Mouse (Mus musculus): ENCODE measurements around the gene Prkar2b. TPM values are rescaled to one million over a fixed set of nuclear protein-coding genes. Genes with fewer than 3 reads are reported as not detected.

Prkar2b gene
- polyA plus RNA-seq, 1 experiment, result 16.2 TPM

GRCm38 (mm10) chr12:32045566-32046330 is 15.3 kb downstream of the Prkar2b start:
- Histone ChIP-seq H3K4me2 (ENCODE audit: low read depth) (no peak overlapping the region), H3K36me3 (ENCODE audit: control insufficient read depth, insufficient read depth) (no peaks in the 10 kb centered on the region), H3K4me3 (no peak overlapping the region), H3K27me3 (ENCODE audit: control insufficient read depth, insufficient read depth, insufficient read length) (no peaks in the 10 kb centered on the region), H3ac (ENCODE audit: control insufficient read depth, insufficient read length) (no peak overlapping the region), H3K79me2 (ENCODE audit: control insufficient read depth, insufficient read depth) (peaks cover 36% of the 10 kb centered on the region)
- TF ChIP-seq TCF12 (IDR thresholded peaks at IDR 0.05; ENCODE audit: insufficient read depth, poor library complexity, severe bottlenecking) (no peak), TCF3 (IDR thresholded peaks at IDR 0.05; ENCODE audit: insufficient read length, low read depth) (no peak), MYOD1 (IDR thresholded peaks at IDR 0.05; ENCODE audit: control insufficient read depth in 1 of 3, insufficient read length in 2 of 3, low read depth in 2 of 3) (no peak), POLR2AphosphoS2 (IDR thresholded peaks at IDR 0.05; ENCODE audit: insufficient read length, low read depth) (no peak), MYOG (IDR thresholded peaks at IDR 0.05; ENCODE audit: control insufficient read depth in 1 of 3, insufficient read depth in 1 of 3, insufficient read length in 2 of 3, low read depth in 2 of 3) (no peak)

GRCm38 (mm10) chr12:32044487-32045134 is 16.5 kb downstream of the Prkar2b start:
- peak overlapping the region; percentile 43 for H3K4me2 ChIP-seq (ENCODE audit: low read depth)
- TF ChIP-seq MYOG (IDR thresholded peaks at IDR 0.05; ENCODE audit: control insufficient read depth in 1 of 3, insufficient read depth in 1 of 3, insufficient read length in 2 of 3, low read depth in 2 of 3) (no peak), POLR2A (IDR thresholded peaks at IDR 0.05; ENCODE audit: insufficient read length, low read depth) (no peak), POLR2AphosphoS2 (IDR thresholded peaks at IDR 0.05; ENCODE audit: insufficient read length, low read depth) (no peak), TCF12 (IDR thresholded peaks at IDR 0.05; ENCODE audit: insufficient read depth, poor library complexity, severe bottlenecking) (no peak), CEBPB (IDR thresholded peaks at IDR 0.05; ENCODE audit: insufficient read depth, poor library complexity, severe bottlenecking) (no peak), MYOD1 (IDR thresholded peaks at IDR 0.05; ENCODE audit: control insufficient read depth in 1 of 3, insufficient read length in 2 of 3, low read depth in 2 of 3) (no peak), SRF (IDR thresholded peaks at IDR 0.05; ENCODE audit: control insufficient read depth, insufficient read length, low read depth) (no peak), USF1 (IDR thresholded peaks at IDR 0.05; ENCODE audit: low read depth) (no peak), TCF3 (IDR thresholded peaks at IDR 0.05; ENCODE audit: insufficient read length, low read depth) (no peak), REST (IDR thresholded peaks at IDR 0.05; ENCODE audit: insufficient read depth, insufficient read length) (no peak), MAX (IDR thresholded peaks at IDR 0.05; ENCODE audit: low read depth) (no peak), E2F4 (IDR thresholded peaks at IDR 0.05; ENCODE audit: insufficient read depth) (no peak)
- H3K79me2 ChIP-seq (ENCODE audit: control insufficient read depth, insufficient read depth), result peaks cover 31% of the 10 kb centered on the region
- H3K4me3 ChIP-seq, result no peak overlapping the region
- H3K36me3 ChIP-seq (ENCODE audit: control insufficient read depth, insufficient read depth), result no peaks in the 10 kb centered on the region
- H3K27me3 ChIP-seq (ENCODE audit: control insufficient read depth, insufficient read depth, insufficient read length), result no peaks in the 10 kb centered on the region
- H3ac ChIP-seq (ENCODE audit: control insufficient read depth, insufficient read length), result no peak overlapping the region

GRCm38 (mm10) chr12:32033536-32033935 is 27.6 kb downstream of the Prkar2b start:
- peaks cover 6% of the 10 kb centered on the region for H3K79me2 ChIP-seq (ENCODE audit: control insufficient read depth, insufficient read depth)
- no peaks in the 10 kb centered on the region for H3K27me3 ChIP-seq (ENCODE audit: control insufficient read depth, insufficient read depth, insufficient read length)

GRCm38 (mm10) chr12:32032917-32033316 is 28.2 kb downstream of the Prkar2b start:
- Histone ChIP-seq H3ac (ENCODE audit: control insufficient read depth, insufficient read length) (no peak overlapping the region), H3K4me3 (no peak overlapping the region), H3K27me3 (ENCODE audit: control insufficient read depth, insufficient read depth, insufficient read length) (no peaks in the 10 kb centered on the region), H3K4me2 (ENCODE audit: low read depth) (no peak overlapping the region), H3K36me3 (ENCODE audit: control insufficient read depth, insufficient read depth) (peaks cover 2% of the 10 kb centered on the region), H3K79me2 (ENCODE audit: control insufficient read depth, insufficient read depth) (peaks cover 6% of the 10 kb centered on the region)
- TF ChIP-seq REST (IDR thresholded peaks at IDR 0.05; ENCODE audit: insufficient read depth, insufficient read length) (no peak), MYOD1 (IDR thresholded peaks at IDR 0.05; ENCODE audit: control insufficient read depth in 1 of 3, insufficient read length in 2 of 3, low read depth in 2 of 3) (no peak), USF1 (IDR thresholded peaks at IDR 0.05; ENCODE audit: low read depth) (no peak), E2F4 (IDR thresholded peaks at IDR 0.05; ENCODE audit: insufficient read depth) (no peak), SRF (IDR thresholded peaks at IDR 0.05; ENCODE audit: control insufficient read depth, insufficient read length, low read depth) (no peak), POLR2AphosphoS2 (IDR thresholded peaks at IDR 0.05; ENCODE audit: insufficient read length, low read depth) (no peak), MAX (IDR thresholded peaks at IDR 0.05; ENCODE audit: low read depth) (no peak), TCF12 (IDR thresholded peaks at IDR 0.05; ENCODE audit: insufficient read depth, poor library complexity, severe bottlenecking) (no peak), POLR2A (IDR thresholded peaks at IDR 0.05; ENCODE audit: insufficient read length, low read depth) (no peak), TCF3 (IDR thresholded peaks at IDR 0.05; ENCODE audit: insufficient read length, low read depth) (no peak), MYOG (IDR thresholded peaks at IDR 0.05; ENCODE audit: control insufficient read depth in 1 of 3, insufficient read depth in 1 of 3, insufficient read length in 2 of 3, low read depth in 2 of 3) (no peak), CEBPB (IDR thresholded peaks at IDR 0.05; ENCODE audit: insufficient read depth, poor library complexity, severe bottlenecking) (no peak)

More at GRCm38 (mm10) chr12:32033536-32033935, 27.6 kb downstream of the Prkar2b start:
- Histone ChIP-seq H3ac (ENCODE audit: control insufficient read depth, insufficient read length) (no peak overlapping the region), H3K4me2 (ENCODE audit: low read depth) (no peak overlapping the region), H3K4me3 (no peak overlapping the region), H3K36me3 (ENCODE audit: control insufficient read depth, insufficient read depth) (peaks cover 6% of the 10 kb centered on the region)
- TF ChIP-seq USF1 (IDR thresholded peaks at IDR 0.05; ENCODE audit: low read depth), result no peak
- no peak for TF ChIP-seq CEBPB (IDR thresholded peaks at IDR 0.05; ENCODE audit: insufficient read depth, poor library complexity, severe bottlenecking)
- no peak for TF ChIP-seq REST (IDR thresholded peaks at IDR 0.05; ENCODE audit: insufficient read depth, insufficient read length)
- no peak for TF ChIP-seq MAX (IDR thresholded peaks at IDR 0.05; ENCODE audit: low read depth)
- TF ChIP-seq E2F4 (IDR thresholded peaks at IDR 0.05; ENCODE audit: insufficient read depth), result no peak
- no peak for TF ChIP-seq TCF3 (IDR thresholded peaks at IDR 0.05; ENCODE audit: insufficient read length, low read depth)
- no peak for TF ChIP-seq MYOG (IDR thresholded peaks at IDR 0.05; ENCODE audit: control insufficient read depth in 1 of 3, insufficient read depth in 1 of 3, insufficient read length in 2 of 3, low read depth in 2 of 3)
- no peak for TF ChIP-seq POLR2AphosphoS2 (IDR thresholded peaks at IDR 0.05; ENCODE audit: insufficient read length, low read depth)
- no peak for TF ChIP-seq TCF12 (IDR thresholded peaks at IDR 0.05; ENCODE audit: insufficient read depth, poor library complexity, severe bottlenecking)
- TF ChIP-seq MYOD1 (IDR thresholded peaks at IDR 0.05; ENCODE audit: control insufficient read depth in 1 of 3, insufficient read length in 2 of 3, low read depth in 2 of 3), result no peak
- no peak for TF ChIP-seq POLR2A (IDR thresholded peaks at IDR 0.05; ENCODE audit: insufficient read length, low read depth)
- TF ChIP-seq SRF (IDR thresholded peaks at IDR 0.05; ENCODE audit: control insufficient read depth, insufficient read length, low read depth), result no peak
